Mouse (Mus musculus) neutrophil, adult 5-6 weeks (primary cell): ENCODE data around the gene Vkorc1. TPM values are rescaled to one million over a fixed set of nuclear protein-coding genes. Genes with fewer than 3 reads are reported as not detected.
A peak's percentile ranks its signal among the peaks of the same experiment; 100 is the strongest.
"Not testable (repeated sequence)": the region's sequence is repeated elsewhere in the genome, so short reads cannot be mapped to it uniquely, and the experiment has no call there.

Experiments
- ATAC-seq: fragments of 151-379, 151-347 bp; 2 replicates; pipeline ENCODE4 v1.8.0; 2017; ENCODE audit warnings: mild to moderate bottlenecking, moderate TSS enrichment; ENCODE audit not compliant: insufficient number of reproducible peaks, poor library complexity, low FRiP score, severe bottlenecking; ENCODE audit errors: extremely low read depth
- total RNA-seq: library from RNA; stranded (forward); fragments of 200-1000 nt; gene quantifications from 2 replicates; pipeline ENCODE4 v1.2.3, GENCODE M21; 2017

Gene Vkorc1
- total RNA-seq, 1 experiment from 2014 or later = 8.5 TPM

GRCm38 (mm10) chr7:127921516-127921915 is 26.1 kb upstream of the Vkorc1 start:
- no peak for ATAC-seq

- ATAC-seq = no peak
Observed at GRCm38 (mm10) chr7:127919290-127919689, 23.9 kb upstream of the Vkorc1 start.

- ATAC-seq = no peak
Observed at GRCm38 (mm10) chr7:127918203-127918602, 22.8 kb upstream of the Vkorc1 start.

- ATAC-seq = no peak
Observed at GRCm38 (mm10) chr7:127915293-127915692, 19.9 kb upstream of the Vkorc1 start.

GRCm38 (mm10) chr7:127912938-127913337 is 17.5 kb upstream of the Vkorc1 start:
- no peak for ATAC-seq

- ATAC-seq = peak; percentile 99
Observed at GRCm38 (mm10) chr7:127912190-127912871, 16.9 kb upstream of the Vkorc1 start, which contains the start of gene Kat8. Kat8 (plus strand) TSS chr7:127912516.

GRCm38 (mm10) chr7:127908656-127909055 is 13.2 kb upstream of the Vkorc1 start:
- ATAC-seq = no peak

GRCm38 (mm10) chr7:127907939-127908338 is 12.5 kb upstream of the Vkorc1 start:
- no peak for ATAC-seq

GRCm38 (mm10) chr7:127903971-127904796 is 8.8 kb upstream of the Vkorc1 start, which contains the start of gene Bckdk:
Bckdk (plus strand) TSS chr7:127904082.
- peak; percentile 74 for ATAC-seq

GRCm38 (mm10) chr7:127901772-127902171 is 6.4 kb upstream of the Vkorc1 start:
- no peak for ATAC-seq

- ATAC-seq = no peak
Observed at GRCm38 (mm10) chr7:127899997-127900396, 4.6 kb upstream of the Vkorc1 start.

- ATAC-seq = no peak
Observed at GRCm38 (mm10) chr7:127898179-127898956, 3.0 kb upstream of the Vkorc1 start.

GRCm38 (mm10) chr7:127897542-127897941 is 2.1 kb upstream of the Vkorc1 start:
- ATAC-seq = no peak

GRCm38 (mm10) chr7:127896384-127896783 is 967 bp upstream of the Vkorc1 start:
- ATAC-seq = peak; percentile 51; the same call in 1 of the 2 replicates

- ATAC-seq = not testable (repeated sequence)
Observed at GRCm38 (mm10) chr7:127895891-127896290, 474 bp upstream of the Vkorc1 start.

GRCm38 (mm10) chr7:127894480-127894879 is 937 bp downstream of the Vkorc1 start:
- no peak for ATAC-seq

- no peak for ATAC-seq
Observed at GRCm38 (mm10) chr7:127890798-127891197, 4.6 kb downstream of the Vkorc1 start, which contains the start of gene Prss53. Prss53 (minus strand) TSS chr7:127890970.

- no peak for ATAC-seq
Observed at GRCm38 (mm10) chr7:127888821-127889220, 6.6 kb downstream of the Vkorc1 start.

- no peak for ATAC-seq
Observed at GRCm38 (mm10) chr7:127887781-127888180, 7.6 kb downstream of the Vkorc1 start.
